Mouse (Mus musculus) macrophage (primary cell): ENCODE measurements around the gene Yjefn3. TPM values are rescaled to one million over a fixed set of nuclear protein-coding genes. Genes with fewer than 3 reads are reported as not detected.

Experiments used
- H3K27ac ChIP-seq: fragments of 350-480 bp; formaldehyde crosslinking; 2 replicates; pipeline ENCODE4 v1.9.0; 2021
- H3K36me3 ChIP-seq: fragments of 350-480 bp; formaldehyde crosslinking; 2 replicates; pipeline ENCODE4 v1.9.0; 2021; ENCODE audit errors: inconsistent target
- H3K4me3 ChIP-seq: fragments of 350-480 bp; formaldehyde crosslinking; 2 replicates; pipeline ENCODE4 v1.9.0; 2021; ENCODE audit errors: inconsistent target
- H3K79me2 ChIP-seq: fragments of 350-480 bp; formaldehyde crosslinking; 2 replicates; pipeline ENCODE4 v1.9.0; 2021; ENCODE audit errors: inconsistent target
- WGBS: methylation state at CpG from one replicate; pipeline ENCODE4 v1.1.7; 2026; ENCODE audit warnings: inconsistent platforms; ENCODE audit not compliant: missing documents; 5-methylcytosine and 5-hydroxymethylcytosine counted together
- polyA plus RNA-seq: library from polyadenylated mRNA; stranded (reverse); fragments of 250-400 nt; gene quantifications from 3 replicates; pipeline ENCODE4 v1.2.4, GENCODE M21; 2018; ENCODE audit warnings: inconsistent platforms

The Yjefn3 gene
- polyA plus RNA-seq, 1 experiment from 2014 or later = not detected

- WGBS = 80% methylated on average over 4 of the region's 6 CpGs
- Histone ChIP-seq H3K27ac (no peak overlapping the region), H3K36me3 (peaks cover 19% of the 10 kb centered on the region; the same call in 1 of the 2 replicates), H3K79me2 (peaks cover 69% of the 10 kb centered on the region), H3K4me3 (no peak overlapping the region)
Observed at GRCm38 (mm10) chr8:69897857-69898256, 4.7 kb downstream of the Yjefn3 start.

GRCm38 (mm10) chr8:69895772-69896451 lies 6.6 kb downstream of the Yjefn3 start:
- peaks cover 64% of the 10 kb centered on the region for H3K79me2 ChIP-seq
- peaks cover 25% of the 10 kb centered on the region; the same call in 1 of the 2 replicates for H3K36me3 ChIP-seq
- no peak overlapping the region for H3K4me3 ChIP-seq
- 95% methylated on average over 3 of the region's 4 CpGs for WGBS
- no peak overlapping the region for H3K27ac ChIP-seq

- peaks cover 25% of the 10 kb centered on the region; the same call in 1 of the 2 replicates for H3K36me3 ChIP-seq
- H3K4me3 ChIP-seq = no peak overlapping the region
- no peak overlapping the region for H3K27ac ChIP-seq
- H3K79me2 ChIP-seq = peaks cover 54% of the 10 kb centered on the region
- 82% methylated on average over 6 of the region's 6 CpGs for WGBS
Observed at GRCm38 (mm10) chr8:69894836-69895332, 7.6 kb downstream of the Yjefn3 start.

GRCm38 (mm10) chr8:69893863-69894262 lies 8.6 kb downstream of the Yjefn3 start:
- Histone ChIP-seq H3K4me3 (no peak overlapping the region), H3K36me3 (peaks cover 25% of the 10 kb centered on the region; the same call in 1 of the 2 replicates), H3K79me2 (peaks cover 44% of the 10 kb centered on the region), H3K27ac (no peak overlapping the region)
- WGBS = 89% methylated on average over 17 of the region's 17 CpGs

- no peak overlapping the region for H3K4me3 ChIP-seq
- WGBS = 61% methylated on average over 19 of the region's 19 CpGs
Observed at GRCm38 (mm10) chr8:69890813-69891241, 11.7 kb downstream of the Yjefn3 start.

GRCm38 (mm10) chr8:69888902-69889301 lies 13.6 kb downstream of the Yjefn3 start:
- Histone ChIP-seq H3K36me3 (peaks cover 12% of the 10 kb centered on the region; the same call in 1 of the 2 replicates), H3K79me2 (no peaks in the 10 kb centered on the region), H3K27ac (no peak overlapping the region), H3K4me3 (no peak overlapping the region)
- WGBS = 12% methylated on average over 32 of the region's 32 CpGs

More at GRCm38 (mm10) chr8:69890813-69891241, 11.7 kb downstream of the Yjefn3 start:
- Histone ChIP-seq H3K79me2 (peaks cover 13% of the 10 kb centered on the region), H3K27ac (no peak overlapping the region), H3K36me3 (peaks cover 18% of the 10 kb centered on the region; the same call in 1 of the 2 replicates)

GRCm38 (mm10) chr8:69888244-69888866 lies 14.2 kb downstream of the Yjefn3 start:
- Histone ChIP-seq H3K4me3 (no peak overlapping the region), H3K79me2 (no peaks in the 10 kb centered on the region), H3K36me3 (peaks cover 6% of the 10 kb centered on the region; the same call in 1 of the 2 replicates), H3K27ac (no peak overlapping the region)
- 11% methylated on average over 23 of the region's 24 CpGs for WGBS

- Histone ChIP-seq H3K4me3 (no peak within 1 kb of the TSS), H3K27ac (no peak within 1 kb of the TSS), H3K79me2 (no peaks in the 10 kb centered on the region), H3K36me3 (peaks cover 4% of the 10 kb centered on the region; the same call in 1 of the 2 replicates)
- WGBS = 1% methylated on average over 60 of the region's 60 CpGs
Observed at GRCm38 (mm10) chr8:69887289-69888243, 14.9 kb downstream of the Yjefn3 start, which contains the start of gene Cilp2. TSS of gene Cilp2 (minus strand) at chr8:69887687.

GRCm38 (mm10) chr8:69884141-69884540 lies 18.4 kb downstream of the Yjefn3 start:
- H3K79me2 ChIP-seq = no peaks in the 10 kb centered on the region
- no peak overlapping the region for H3K4me3 ChIP-seq
- H3K36me3 ChIP-seq = no peaks in the 10 kb centered on the region
- 43% methylated on average over 11 of the region's 13 CpGs for WGBS
- no peak overlapping the region for H3K27ac ChIP-seq

GRCm38 (mm10) chr8:69882833-69883600 lies 19.5 kb downstream of the Yjefn3 start:
- 30% methylated on average over 42 of the region's 52 CpGs for WGBS

GRCm38 (mm10) chr8:69882021-69882756 lies 20.3 kb downstream of the Yjefn3 start:
- 14% methylated on average over 94 of the region's 103 CpGs for WGBS
- H3K27ac ChIP-seq = no peak overlapping the region
- no peaks in the 10 kb centered on the region for H3K79me2 ChIP-seq
- H3K4me3 ChIP-seq = no peak overlapping the region
- no peaks in the 10 kb centered on the region for H3K36me3 ChIP-seq

More at GRCm38 (mm10) chr8:69882833-69883600, 19.5 kb downstream of the Yjefn3 start:
- Histone ChIP-seq H3K36me3 (no peaks in the 10 kb centered on the region), H3K4me3 (no peak overlapping the region), H3K79me2 (no peaks in the 10 kb centered on the region), H3K27ac (no peak overlapping the region)

GRCm38 (mm10) chr8:69881261-69881865 lies 21.1 kb downstream of the Yjefn3 start:
- H3K27ac ChIP-seq = no peak overlapping the region
- no peaks in the 10 kb centered on the region for H3K79me2 ChIP-seq
- H3K36me3 ChIP-seq = no peaks in the 10 kb centered on the region
- no peak overlapping the region for H3K4me3 ChIP-seq
- 40% methylated on average over 73 of the region's 79 CpGs for WGBS

GRCm38 (mm10) chr8:69880841-69881240 lies 21.7 kb downstream of the Yjefn3 start:
- Histone ChIP-seq H3K36me3 (no peaks in the 10 kb centered on the region), H3K27ac (no peak overlapping the region), H3K4me3 (no peak overlapping the region), H3K79me2 (no peaks in the 10 kb centered on the region)
- 27% methylated on average over 24 of the region's 37 CpGs for WGBS
